Mouse (Mus musculus) midbrain, embryonic 15.5 days (tissue): ENCODE results near the gene Tmem243. TPM values are rescaled to one million over a fixed set of nuclear protein-coding genes. Genes with fewer than 3 reads are reported as not detected.

Source experiments
- ATAC-seq: fragments of 200-750 bp; cut with Nextera tagmentation; replicated peaks from 2 replicates; pipeline ENCODE4 v1.8.0; 2017; ENCODE audit warnings: moderate TSS enrichment
- H3K27ac ChIP-seq: fragments of 300-500 bp; sonication (generic); 2 replicates; pipeline ENCODE4 v1.5.1; 2015; ENCODE audit warnings: mild to moderate bottlenecking, inconsistent platforms
- H3K27me3 ChIP-seq: fragments of 300-500 bp; sonication (generic); replicated peaks from 2 replicates; pipeline ENCODE4 v1.6.1; 2015; ENCODE audit warnings: inconsistent platforms
- H3K36me3 ChIP-seq: fragments of 300-500 bp; sonication (generic); replicated peaks from 2 replicates; pipeline ENCODE4 v1.6.1; 2015; ENCODE audit warnings: inconsistent platforms
- H3K4me1 ChIP-seq: fragments of 300-500 bp; sonication (generic); 2 replicates; pipeline ENCODE4 v1.6.1; 2015; ENCODE audit warnings: inconsistent platforms
- H3K4me2 ChIP-seq: fragments of 300-500 bp; sonication (generic); 2 replicates; pipeline ENCODE4 v1.6.1; 2015; ENCODE audit warnings: inconsistent platforms, mild to moderate bottlenecking, moderate library complexity
- H3K4me3 ChIP-seq: fragments of 300-500 bp; sonication (generic); 2 replicates; pipeline ENCODE4 v1.5.1; 2015; ENCODE audit warnings: mild to moderate bottlenecking, inconsistent platforms
- H3K9ac ChIP-seq: fragments of 300-500 bp; sonication (generic); 2 replicates; pipeline ENCODE4 v1.6.1; 2015; ENCODE audit warnings: mild to moderate bottlenecking, inconsistent platforms
- H3K9me3 ChIP-seq: fragments of 300-500 bp; sonication (generic); 2 replicates; pipeline ENCODE4 v1.6.1; 2016; ENCODE audit warnings: inconsistent platforms
- WGBS: fragments of 180-500 bp; shearing (Covaris S2); methylation state at CpG from one replicate; pipeline ENCODE4 v1.1.7; 2015; ENCODE audit warnings: mixed read lengths; 5-methylcytosine and 5-hydroxymethylcytosine counted together
- polyA plus RNA-seq: library from polyadenylated mRNA; unstranded; fragments of >200 nt; fragmentation: Nextera tagmentation; extraction: Ambion mirVana; gene quantifications from 2 replicates; pipeline ENCODE4 v1.2.1, GENCODE M21; 2015

The Tmem243 gene
- 10.4 and 11.2 TPM in 2 replicates for polyA plus RNA-seq

DNA sequence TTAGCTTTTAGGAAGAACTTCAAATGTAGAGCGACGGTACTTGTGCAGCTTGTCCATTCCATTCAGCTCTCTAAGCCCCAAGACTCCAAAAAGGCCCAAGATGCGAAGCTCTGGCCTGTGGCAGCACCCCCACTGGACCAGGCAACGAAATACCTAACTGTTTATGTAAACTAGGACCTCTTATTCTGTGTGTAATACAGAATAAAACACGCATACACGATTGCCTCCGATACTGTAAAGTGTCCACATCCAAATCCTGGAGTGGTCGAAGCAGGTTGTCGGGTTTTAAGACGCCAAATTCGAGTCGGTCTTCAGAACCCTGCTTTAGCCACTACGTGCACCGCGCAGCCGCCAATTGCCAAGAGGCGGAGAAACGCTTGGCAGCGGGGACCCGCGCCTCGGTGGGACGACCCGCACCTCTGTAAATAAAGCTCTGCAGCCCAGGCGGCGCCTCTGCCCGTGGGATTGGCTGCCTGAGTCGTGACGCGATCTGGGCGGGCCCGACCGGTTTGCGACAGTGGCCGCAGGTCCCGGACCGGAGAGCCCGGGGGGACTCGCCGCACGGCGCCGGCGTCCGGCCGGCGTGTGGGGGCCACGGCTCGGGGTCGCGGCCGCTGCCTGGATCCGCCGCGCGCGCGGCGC, at the start of gene Tmem243:
Gene Tmem243, plus strand, starts transcription at position 462 of the 642 bp plus-strand sequence.
- Histone ChIP-seq H3K27ac (0 out of 2 replicates have a peak within 1 kb of the TSS, but pooled peaks have one; percentile 48), H3K27me3 (peaks cover 6% of the 10 kb centered on the region; the same call in 1 of the 2 replicates), H3K4me1 (peaks cover 13% of the 10 kb centered on the region), H3K9me3 (no peaks in the 10 kb centered on the region), H3K4me2 (peak within 1 kb of the TSS; percentile 87), H3K4me3 (peak within 1 kb of the TSS; percentile 98), H3K36me3 (no peaks in the 10 kb centered on the region), H3K9ac (peak within 1 kb of the TSS; percentile 62)
- under 1% methylated on average over 56 of the region's 59 CpGs for WGBS
- peak; percentile 98 for ATAC-seq

- Histone ChIP-seq H3K36me3 (no peaks in the 10 kb centered on the region), H3K4me2 (no peak overlapping the region), H3K27ac (no peak overlapping the region), H3K9ac (no peak overlapping the region), H3K9me3 (no peaks in the 10 kb centered on the region), H3K4me1 (no peaks in the 10 kb centered on the region), H3K27me3 (no peaks in the 10 kb centered on the region), H3K4me3 (no peak overlapping the region)
- peak; percentile 69 for ATAC-seq
- WGBS: 21% methylated on average over 3 of the region's 3 CpGs
These were observed 44.3 kb upstream of the Tmem243 start for GRCm38 (mm10) chr5:9056020-9056660.

DNA sequence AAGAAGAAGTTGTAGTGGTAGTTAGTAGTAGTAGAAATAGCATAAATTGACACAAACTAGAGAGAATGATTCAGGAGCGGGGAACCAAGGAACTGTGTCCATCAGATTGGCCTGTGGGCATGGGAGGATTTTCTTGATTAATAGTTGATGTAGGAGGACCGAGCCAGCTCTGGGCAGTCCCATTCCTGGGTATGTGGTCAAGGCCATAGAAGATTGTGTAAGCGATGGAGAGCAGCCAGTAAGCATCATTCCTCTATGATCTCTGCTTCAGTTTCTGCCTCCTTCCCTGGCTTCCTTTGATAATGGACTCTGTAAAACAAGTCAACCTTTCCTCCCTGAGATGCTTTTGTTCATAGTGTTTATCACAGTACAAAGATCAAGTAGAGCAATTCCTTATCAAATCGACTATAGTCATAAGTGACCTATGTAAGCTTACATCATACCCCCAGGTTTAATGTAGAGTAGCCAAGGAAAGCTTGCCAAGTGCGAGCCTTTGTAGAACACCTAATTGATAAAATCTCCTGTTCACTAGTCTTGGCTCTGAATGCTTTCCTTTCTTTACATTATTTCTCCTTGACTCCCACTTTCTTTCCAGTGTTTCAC, 43.1 kb upstream of the Tmem243 start:
- H3K9me3 ChIP-seq: no peaks in the 10 kb centered on the region
- WGBS: 91% methylated on average over 5 of the region's 5 CpGs

DNA sequence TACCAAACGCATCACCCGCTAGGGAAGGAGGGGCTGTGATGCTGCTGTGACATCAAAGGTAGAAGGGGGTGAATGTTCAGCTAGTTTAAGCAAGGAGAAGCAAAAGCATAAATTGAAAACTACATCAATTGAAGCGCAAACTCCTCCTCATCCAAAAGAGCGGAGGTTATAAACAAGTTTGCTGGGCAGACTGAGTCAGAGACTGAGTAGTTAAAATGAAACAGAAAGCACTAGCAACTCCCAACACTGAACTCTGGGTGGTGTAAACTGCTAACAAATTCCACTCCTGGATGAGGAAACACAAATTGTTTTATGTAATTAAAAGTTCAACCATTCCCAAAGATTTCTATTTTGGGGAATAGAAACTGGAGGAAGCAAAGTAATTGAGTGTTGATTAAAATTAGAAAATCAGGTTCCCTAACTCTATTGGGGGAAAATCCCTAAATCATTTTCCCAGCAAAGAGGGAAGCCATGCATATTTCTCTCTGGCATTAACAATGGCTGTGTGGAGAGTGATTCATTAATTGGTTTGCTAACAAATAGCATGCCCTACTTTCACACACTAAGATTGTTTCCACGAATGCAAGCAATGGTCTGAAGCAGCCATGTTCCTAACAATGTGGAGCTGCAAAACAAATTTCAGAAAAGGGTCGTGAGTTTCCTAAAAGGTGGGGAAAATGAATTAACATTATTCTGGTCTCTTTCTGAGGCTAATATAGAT, 41.0 kb upstream of the Tmem243 start:
- 75% methylated on average over 6 of the region's 6 CpGs for WGBS

More for the DNA sequence above, 43.1 kb upstream of the Tmem243 start:
- Histone ChIP-seq H3K27me3 (no peaks in the 10 kb centered on the region), H3K27ac (no peak overlapping the region), H3K4me1 (no peaks in the 10 kb centered on the region), H3K36me3 (no peaks in the 10 kb centered on the region), H3K9ac (no peak overlapping the region), H3K4me2 (no peak overlapping the region), H3K4me3 (no peak overlapping the region)
- ATAC-seq: no peak

DNA sequence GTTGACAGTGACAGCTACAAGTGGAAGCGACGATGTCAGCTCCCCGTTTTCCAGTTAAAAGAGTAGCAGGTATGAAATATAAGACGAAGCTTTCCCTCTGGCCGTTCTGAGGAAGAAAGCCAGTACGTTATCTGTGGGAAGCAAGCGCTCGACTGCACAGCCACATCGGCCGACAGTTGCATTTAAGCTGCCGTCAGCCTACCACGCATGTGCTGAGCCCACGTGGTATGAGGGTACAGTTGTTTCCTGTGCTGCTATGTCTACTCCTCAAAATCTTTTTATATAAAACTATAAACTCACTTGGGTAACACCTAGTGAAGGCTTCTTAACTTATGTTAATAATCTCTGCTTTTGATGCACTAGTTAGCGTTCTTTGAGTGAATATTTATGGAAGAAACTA, 40.2 kb upstream of the Tmem243 start:
- H3K36me3 ChIP-seq: no peaks in the 10 kb centered on the region
- no peak overlapping the region for H3K9ac ChIP-seq
- no peak for ATAC-seq
- no peaks in the 10 kb centered on the region for H3K9me3 ChIP-seq
- H3K27me3 ChIP-seq: no peaks in the 10 kb centered on the region
- H3K4me3 ChIP-seq: no peak overlapping the region
- no peaks in the 10 kb centered on the region for H3K4me1 ChIP-seq
- no peak overlapping the region for H3K27ac ChIP-seq
- H3K4me2 ChIP-seq: no peak overlapping the region
- WGBS: 90% methylated on average over 14 of the region's 14 CpGs

More for the DNA sequence above, 41.0 kb upstream of the Tmem243 start:
- no peak overlapping the region for H3K27ac ChIP-seq
- H3K9me3 ChIP-seq: no peaks in the 10 kb centered on the region
- no peak overlapping the region for H3K4me3 ChIP-seq
- no peaks in the 10 kb centered on the region for H3K36me3 ChIP-seq
- no peak overlapping the region for H3K4me2 ChIP-seq
- no peaks in the 10 kb centered on the region for H3K4me1 ChIP-seq
- ATAC-seq: no peak
- H3K27me3 ChIP-seq: no peaks in the 10 kb centered on the region
- H3K9ac ChIP-seq: no peak overlapping the region

- H3K9ac ChIP-seq: no peak overlapping the region
- H3K27me3 ChIP-seq: no peaks in the 10 kb centered on the region
- H3K4me2 ChIP-seq: no peak overlapping the region
- no peak overlapping the region for H3K27ac ChIP-seq
- H3K9me3 ChIP-seq: no peaks in the 10 kb centered on the region
- no peak overlapping the region for H3K4me3 ChIP-seq
- H3K36me3 ChIP-seq: no peaks in the 10 kb centered on the region
- WGBS: 80% methylated on average over 1 of the region's 1 CpGs
- ATAC-seq: no peak
- no peaks in the 10 kb centered on the region for H3K4me1 ChIP-seq
These were observed 36.3 kb upstream of the Tmem243 start for GRCm38 (mm10) chr5:9064217-9064616.

DNA sequence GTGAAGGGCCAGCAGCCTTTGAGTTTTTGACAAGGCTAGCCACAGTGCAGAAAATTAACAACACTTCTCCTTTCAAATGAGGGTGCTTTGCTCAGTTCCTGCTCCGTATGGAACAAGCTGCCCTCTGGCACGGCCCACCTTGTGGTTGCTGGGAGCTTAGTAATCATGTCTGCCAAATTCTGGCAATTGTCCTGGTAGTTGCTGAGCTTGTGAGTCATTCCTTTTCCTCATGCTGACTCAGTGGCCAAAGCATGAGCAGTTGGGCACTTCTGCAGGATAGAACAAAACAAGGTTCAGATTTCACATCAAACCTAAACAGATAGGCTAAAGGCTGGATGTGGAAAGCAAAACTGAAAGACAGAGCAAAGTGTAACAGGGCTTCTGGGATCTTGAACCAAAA, 31.6 kb upstream of the Tmem243 start:
- Histone ChIP-seq H3K4me2 (no peak overlapping the region), H3K36me3 (no peaks in the 10 kb centered on the region), H3K27me3 (no peaks in the 10 kb centered on the region), H3K4me3 (no peak overlapping the region), H3K4me1 (no peaks in the 10 kb centered on the region), H3K9me3 (no peaks in the 10 kb centered on the region), H3K9ac (no peak overlapping the region), H3K27ac (no peak overlapping the region)
- no peak for ATAC-seq
- 61% methylated on average over 2 of the region's 2 CpGs for WGBS

- no peaks in the 10 kb centered on the region for H3K9me3 ChIP-seq
- 75% methylated on average over 6 of the region's 6 CpGs for WGBS
- no peaks in the 10 kb centered on the region for H3K36me3 ChIP-seq
- no peak overlapping the region for H3K4me3 ChIP-seq
- no peaks in the 10 kb centered on the region for H3K27me3 ChIP-seq
- ATAC-seq: no peak
- no peaks in the 10 kb centered on the region for H3K4me1 ChIP-seq
- no peak overlapping the region for H3K9ac ChIP-seq
- no peak overlapping the region for H3K27ac ChIP-seq
- H3K4me2 ChIP-seq: no peak overlapping the region
These were observed 30.8 kb upstream of the Tmem243 start for GRCm38 (mm10) chr5:9069599-9070209.

DNA sequence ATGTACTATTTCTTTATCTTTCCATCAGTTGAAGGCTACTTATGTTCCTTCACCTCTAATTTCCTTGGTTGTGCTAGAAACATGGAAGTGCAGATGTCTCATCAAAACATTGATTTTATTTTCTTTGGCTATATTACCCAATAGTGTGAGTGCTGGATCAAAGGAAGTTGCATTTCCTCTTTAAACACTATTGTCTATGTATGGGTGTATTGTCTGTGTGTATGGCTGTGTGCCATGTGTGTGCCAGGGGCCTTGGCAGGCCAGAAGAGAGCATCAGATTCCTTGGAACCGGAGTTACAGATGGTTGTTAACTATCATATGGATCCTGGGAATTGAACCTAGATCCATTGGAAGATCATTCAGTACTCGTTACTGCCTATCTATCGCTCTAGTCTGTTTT, 29.1 kb upstream of the Tmem243 start:
- 89% methylated on average over 3 of the region's 3 CpGs for WGBS
- Histone ChIP-seq H3K9ac (no peak overlapping the region), H3K27me3 (no peaks in the 10 kb centered on the region), H3K9me3 (no peaks in the 10 kb centered on the region), H3K4me1 (no peaks in the 10 kb centered on the region), H3K4me2 (no peak overlapping the region), H3K36me3 (no peaks in the 10 kb centered on the region), H3K4me3 (no peak overlapping the region), H3K27ac (no peak overlapping the region)
- ATAC-seq: no peak

GRCm38 (mm10) chr5:9073177-9073854, 27.2 kb upstream of the Tmem243 start:
- peak; percentile 71 for ATAC-seq
- Histone ChIP-seq H3K9ac (no peak overlapping the region), H3K27me3 (no peaks in the 10 kb centered on the region), H3K4me2 (no peak overlapping the region), H3K4me3 (no peak overlapping the region), H3K9me3 (no peaks in the 10 kb centered on the region), H3K36me3 (no peaks in the 10 kb centered on the region), H3K4me1 (no peaks in the 10 kb centered on the region), H3K27ac (no peak overlapping the region)
- 42% methylated on average over 5 of the region's 5 CpGs for WGBS

DNA sequence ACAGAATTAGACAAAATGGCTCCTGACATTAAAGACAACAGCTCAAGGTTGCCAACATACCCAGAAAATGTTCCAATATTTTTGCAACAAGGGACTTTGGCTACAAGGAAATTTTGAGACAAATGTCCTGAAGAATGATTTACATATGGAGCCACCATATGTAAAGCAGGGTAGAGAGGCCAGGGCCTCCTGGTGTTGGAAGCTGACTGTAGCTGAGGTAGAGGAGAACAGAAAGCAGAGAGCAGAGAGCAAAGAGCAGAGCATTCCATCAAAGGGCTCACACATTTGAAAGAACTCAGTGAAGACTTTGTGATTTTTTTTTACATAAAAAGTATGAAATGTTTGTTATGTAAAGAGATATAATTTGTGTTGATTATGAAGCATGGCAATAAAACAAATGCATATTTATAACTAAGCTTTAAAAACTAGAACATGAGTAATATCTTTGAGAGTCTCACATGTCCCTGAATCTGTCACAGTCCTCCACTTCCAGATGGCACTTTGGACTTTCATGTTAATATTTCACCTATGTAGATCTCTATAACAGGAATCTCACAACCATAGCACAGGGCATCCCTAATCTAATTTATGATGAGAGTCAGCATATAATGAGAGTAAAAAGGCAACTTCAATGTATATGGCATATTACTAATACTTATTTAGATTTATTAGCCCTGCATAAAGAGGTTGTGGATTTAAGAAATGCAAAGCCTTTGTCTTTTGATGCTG, 20.5 kb upstream of the Tmem243 start:
- ATAC-seq: no peak
- no peaks in the 10 kb centered on the region for H3K9me3 ChIP-seq

More for the DNA sequence above, 20.5 kb upstream of the Tmem243 start:
- H3K27me3 ChIP-seq: no peaks in the 10 kb centered on the region
- no peaks in the 10 kb centered on the region for H3K36me3 ChIP-seq
- no peak overlapping the region for H3K4me3 ChIP-seq
- no peak overlapping the region for H3K4me2 ChIP-seq
- no peaks in the 10 kb centered on the region for H3K4me1 ChIP-seq
- no peak overlapping the region for H3K9ac ChIP-seq
- no peak overlapping the region for H3K27ac ChIP-seq
